Mouse (Mus musculus): ENCODE measurements around the gene Slc35e2.

- TF ChIP-seq CTCF (IDR thresholded peaks at IDR 0.05; ENCODE audit: low read depth, low read length) (no peak), GATA1 (IDR thresholded peaks at IDR 0.05; ENCODE audit: borderline replicate concordance, low read length) (no peak)
These were observed 59.4 kb downstream of the Slc35e2 start for GRCm38 (mm10) chr4:155660641-155661040.

Measured in G1E (cell line).